Mouse (Mus musculus): ENCODE measurements around the gene Rab3gap2.
"Not testable (repeated sequence)": the region's sequence is repeated elsewhere in the genome, so short reads cannot be mapped to it uniquely, and the experiment has no call there.

The Rab3gap2 gene

DNA sequence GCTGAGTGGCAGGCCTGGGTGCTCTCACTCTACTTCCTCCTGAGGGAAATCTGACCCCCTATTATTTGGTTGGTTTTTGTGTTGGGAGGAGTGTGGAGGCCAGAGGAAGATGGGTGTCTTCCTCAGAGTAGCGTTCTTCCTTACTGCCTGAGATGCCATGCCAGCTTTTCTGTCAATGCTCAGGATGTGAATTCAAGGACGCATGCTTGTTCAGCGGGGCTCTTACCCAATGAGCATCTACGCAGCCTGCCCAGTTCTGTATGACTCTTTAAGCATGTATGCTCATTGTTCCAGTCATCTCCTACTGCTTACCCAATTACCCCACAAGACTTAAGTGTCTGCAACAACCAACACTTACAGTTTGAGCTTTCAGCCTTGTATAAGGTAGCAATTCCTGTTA is 76.7 kb downstream of the Rab3gap2 start:
- no peak for DNase-seq (ENCODE audit: low spot score)

DNA sequence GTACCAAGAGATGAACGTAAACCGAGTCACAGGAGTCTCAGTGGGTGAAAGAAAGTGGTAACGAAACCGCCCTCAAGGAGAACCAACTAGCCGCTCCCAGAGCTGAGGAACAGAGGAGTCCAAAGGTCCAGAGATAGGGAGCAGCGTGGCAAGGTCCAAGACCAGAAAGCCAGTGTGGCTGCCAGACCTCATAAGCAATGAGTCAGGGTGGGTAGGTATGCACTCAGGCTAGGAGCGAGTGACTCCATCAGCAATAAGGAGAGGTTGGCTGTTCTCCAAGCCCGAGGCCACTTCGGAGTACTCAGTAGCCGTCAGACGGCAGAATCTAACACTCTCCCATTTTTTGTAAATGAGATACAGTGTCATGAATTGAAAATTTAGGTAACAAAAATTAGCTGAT is 78.9 kb downstream of the Rab3gap2 start:
- peak; percentile 24 for DNase-seq (ENCODE audit: low spot score)

- no peak for DNase-seq (ENCODE audit: low spot score)
Measured at GRCm38 (mm10) chr1:185283247-185283646, 79.3 kb downstream of the Rab3gap2 start.

DNA sequence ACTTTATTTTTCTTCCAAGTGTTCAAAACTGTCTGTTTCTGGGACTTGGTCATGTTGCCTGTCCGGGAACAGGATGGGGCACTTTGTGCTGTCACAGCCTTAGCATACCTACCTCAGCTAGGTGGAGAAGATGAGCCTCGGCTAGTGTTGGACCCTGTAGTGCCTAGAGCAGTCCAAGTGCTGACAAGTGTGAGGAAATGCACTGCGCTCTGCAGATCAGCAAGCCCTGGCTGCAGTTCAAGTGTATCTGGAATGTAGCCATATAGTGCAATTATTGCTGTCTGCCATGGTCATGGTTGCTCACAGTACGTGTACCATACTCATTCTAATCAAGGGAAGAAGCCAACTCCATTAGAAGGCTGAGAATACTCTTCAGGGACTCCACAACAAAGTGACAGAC is 80.8 kb downstream of the Rab3gap2 start:
- DNase-seq (ENCODE audit: low spot score): peak; percentile 91

DNA sequence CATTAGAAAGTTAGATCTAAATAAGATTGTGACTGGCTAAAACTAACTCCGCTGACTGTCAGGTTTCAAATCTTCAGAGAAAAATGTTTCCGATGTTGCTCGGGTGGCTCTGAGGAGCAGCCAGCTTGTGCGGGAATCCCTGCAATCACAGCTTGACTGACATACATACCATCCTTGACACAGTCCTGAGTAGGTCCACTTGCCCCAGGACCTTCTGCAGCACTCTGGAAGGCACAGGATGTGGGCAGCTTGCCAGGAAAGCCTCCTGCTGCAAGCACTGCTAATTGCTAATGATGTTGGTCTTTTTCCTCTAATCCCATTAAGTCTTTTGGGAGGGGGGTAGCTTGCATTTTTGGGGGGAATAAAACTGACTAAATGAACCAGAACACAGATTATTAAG is 81.3 kb downstream of the Rab3gap2 start:
- peak; percentile 66 for DNase-seq (ENCODE audit: low spot score)

DNA sequence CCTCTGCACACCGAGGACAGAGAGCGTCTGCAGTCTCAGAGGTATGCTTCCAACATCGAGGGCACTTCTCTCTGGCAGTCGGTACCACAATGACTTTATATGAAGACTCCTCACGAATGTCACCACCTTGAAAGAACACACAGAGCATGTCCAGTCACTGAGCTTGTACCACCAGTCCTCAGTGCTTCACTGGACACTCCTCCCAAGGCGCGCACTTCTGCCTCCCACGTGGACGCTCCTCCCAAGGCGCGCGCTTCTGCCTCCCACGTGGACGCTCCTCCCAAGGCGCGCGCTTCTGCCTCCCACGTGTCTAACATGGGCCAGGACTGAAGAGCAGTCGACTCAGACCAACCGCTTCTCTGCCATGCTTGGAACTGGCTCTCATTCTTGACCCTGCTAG is 83.1 kb downstream of the Rab3gap2 start:
- peak; percentile 31 for DNase-seq (ENCODE audit: low spot score)

DNA sequence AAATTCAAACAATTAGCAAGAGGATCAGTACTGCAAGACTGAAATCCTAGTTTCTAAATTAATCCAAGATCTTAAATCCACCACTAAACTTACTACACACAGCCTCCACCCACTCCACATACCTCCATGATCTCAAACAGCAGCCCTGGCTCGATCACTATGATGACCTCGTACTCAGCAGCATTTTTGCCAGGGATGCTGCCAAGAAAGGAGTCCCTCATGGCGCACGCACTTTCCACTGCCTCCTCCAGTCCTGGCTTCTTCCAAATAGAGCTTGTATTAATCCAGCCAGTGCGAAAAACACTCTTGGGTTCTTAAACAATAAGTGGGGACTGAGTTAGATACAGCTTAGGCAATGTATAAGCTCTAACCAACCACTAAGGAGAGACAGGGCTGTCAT is 85.3 kb downstream of the Rab3gap2 start:
- DNase-seq (ENCODE audit: low spot score): peak; percentile 44

- no peak for DNase-seq (ENCODE audit: low spot score)
Measured at GRCm38 (mm10) chr1:185291336-185291735, 87.4 kb downstream of the Rab3gap2 start.

GRCm38 (mm10) chr1:185292646-185293360 is 88.9 kb downstream of the Rab3gap2 start:
- no peak for DNase-seq (ENCODE audit: low spot score)

- no peak for DNase-seq (ENCODE audit: low spot score)
Measured at GRCm38 (mm10) chr1:185296850-185297249, 92.9 kb downstream of the Rab3gap2 start.

DNA sequence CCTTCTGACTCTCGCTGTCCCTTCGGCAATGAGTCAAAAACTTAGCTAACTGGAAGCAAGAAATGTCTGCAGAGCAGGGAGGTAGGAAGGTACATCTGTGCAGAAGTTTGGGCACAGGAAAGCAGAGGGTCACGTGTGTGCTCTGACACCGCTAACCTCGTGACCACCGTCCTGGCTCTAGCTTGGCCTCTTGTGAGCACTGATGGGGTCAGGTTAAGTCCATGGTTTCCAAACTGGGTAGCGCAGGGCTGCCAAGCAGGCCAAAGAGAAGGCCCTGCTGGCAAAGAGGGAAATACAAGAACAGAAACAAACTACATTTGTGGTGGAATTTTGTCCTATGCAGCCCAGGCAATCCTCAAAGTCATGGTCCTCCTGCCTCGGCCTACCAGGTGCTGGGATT is 94.6 kb downstream of the Rab3gap2 start:
- peak; percentile 90 for DNase-seq (ENCODE audit: low spot score)

DNA sequence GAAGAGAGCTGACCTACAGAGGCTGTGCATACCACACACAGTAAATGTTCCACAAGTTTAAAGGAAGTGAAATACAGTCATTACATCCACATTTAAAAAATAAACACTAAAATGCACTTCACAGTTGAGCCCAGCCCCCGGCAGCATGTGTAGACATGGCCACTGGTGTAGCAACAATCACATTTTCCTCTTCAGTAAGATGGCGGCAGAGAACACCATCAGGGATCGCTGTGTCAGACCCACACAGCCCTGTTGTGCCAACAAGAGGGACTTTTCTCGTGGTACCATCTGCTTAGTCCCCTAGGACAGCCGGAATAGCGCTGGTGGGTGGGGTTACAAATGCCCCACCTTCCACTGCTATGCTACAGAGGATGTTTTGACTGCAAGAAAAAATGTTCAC is 98.9 kb downstream of the Rab3gap2 start:
- DNase-seq (ENCODE audit: low spot score): no peak

- DNase-seq (ENCODE audit: low spot score): no peak
Measured at GRCm38 (mm10) chr1:185306836-185307235, 102.9 kb downstream of the Rab3gap2 start.

GRCm38 (mm10) chr1:185307645-185308044 is 103.7 kb downstream of the Rab3gap2 start:
- DNase-seq (ENCODE audit: low spot score): no peak

- DNase-seq (ENCODE audit: low spot score): no peak
Measured at GRCm38 (mm10) chr1:185308334-185308733, 104.4 kb downstream of the Rab3gap2 start.

GRCm38 (mm10) chr1:185308908-185309307 is 105.0 kb downstream of the Rab3gap2 start:
- DNase-seq (ENCODE audit: low spot score): peak; percentile 92

DNA sequence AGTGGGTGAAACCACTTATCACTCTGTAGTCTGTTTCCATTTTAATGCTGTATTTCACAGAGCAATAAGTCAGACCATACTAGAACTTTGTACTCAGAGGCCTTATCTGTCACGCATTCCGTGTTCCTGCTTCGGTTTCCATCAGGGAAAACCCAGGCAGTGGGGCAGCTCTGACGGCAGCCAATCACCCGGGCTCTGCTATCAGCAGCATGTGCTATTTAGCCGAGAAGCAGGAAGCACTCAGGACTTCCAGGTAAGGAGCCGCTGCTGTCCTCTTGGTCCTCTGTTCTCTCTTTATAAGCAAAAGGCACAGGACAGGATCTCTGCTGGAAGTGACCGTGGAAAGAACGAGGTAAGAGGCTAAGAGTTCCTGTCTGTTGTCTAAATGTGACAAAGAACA is 108.0 kb downstream of the Rab3gap2 start:
- DNase-seq (ENCODE audit: low spot score): no peak

DNA sequence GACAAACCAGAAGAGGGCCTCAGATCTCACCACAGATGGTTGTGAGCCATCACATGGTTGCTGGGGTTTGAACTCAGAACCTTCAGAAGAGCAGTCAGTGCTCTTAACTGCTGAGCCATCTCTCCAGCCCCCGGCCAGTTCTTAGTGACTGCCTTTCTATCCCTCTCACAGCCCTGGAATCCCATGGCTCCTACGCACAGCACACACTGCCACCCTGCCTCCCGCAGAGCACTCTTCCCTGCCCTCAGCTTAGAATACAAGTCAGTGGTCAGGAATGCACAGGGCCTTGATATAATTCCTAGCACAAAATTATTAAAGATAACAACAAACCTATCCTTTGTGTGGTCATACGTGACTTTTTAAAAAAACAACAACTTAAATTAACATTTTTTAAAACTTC is 110.6 kb downstream of the Rab3gap2 start:
- DNase-seq (ENCODE audit: low spot score): no peak

GRCm38 (mm10) chr1:185315846-185316568 is 112.1 kb downstream of the Rab3gap2 start:
- no peak for DNase-seq (ENCODE audit: low spot score)

DNA sequence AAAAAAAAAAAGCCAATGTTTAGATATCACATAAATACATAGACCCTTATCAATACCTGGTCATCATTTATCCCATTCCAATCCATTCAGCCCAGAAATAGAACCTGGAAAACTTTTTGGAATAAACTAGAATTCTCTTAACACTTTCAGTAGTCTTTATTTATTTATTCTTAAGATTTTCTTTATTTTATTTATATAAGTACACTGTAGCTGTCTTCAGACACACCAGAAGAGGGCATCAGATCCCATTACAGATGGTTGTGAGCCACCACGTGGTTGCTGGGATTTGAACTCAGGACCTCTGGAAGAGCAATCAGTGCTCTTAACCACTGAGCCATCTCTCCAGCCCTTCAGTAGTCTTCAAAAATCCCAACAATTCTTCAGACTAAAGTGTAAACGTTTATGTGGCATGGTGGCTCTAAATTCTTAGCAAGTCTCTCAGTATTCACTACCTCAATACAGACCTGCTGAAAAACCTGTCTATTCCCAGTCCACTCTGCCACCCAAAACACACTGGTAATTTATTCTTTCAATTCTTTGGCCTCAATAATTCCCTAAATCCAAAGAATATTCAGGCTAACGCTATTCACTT is 123.9 kb downstream of the Rab3gap2 start:
- DNase-seq (ENCODE audit: low spot score): not testable (repeated sequence)

GRCm38 (mm10) chr1:185328721-185329610 is 125.0 kb downstream of the Rab3gap2 start, which contains the start of gene Iars2:
Iars2 (minus strand) TSS chr1:185329396.
- DNase-seq (ENCODE audit: low spot score): peak; percentile 84

DNA sequence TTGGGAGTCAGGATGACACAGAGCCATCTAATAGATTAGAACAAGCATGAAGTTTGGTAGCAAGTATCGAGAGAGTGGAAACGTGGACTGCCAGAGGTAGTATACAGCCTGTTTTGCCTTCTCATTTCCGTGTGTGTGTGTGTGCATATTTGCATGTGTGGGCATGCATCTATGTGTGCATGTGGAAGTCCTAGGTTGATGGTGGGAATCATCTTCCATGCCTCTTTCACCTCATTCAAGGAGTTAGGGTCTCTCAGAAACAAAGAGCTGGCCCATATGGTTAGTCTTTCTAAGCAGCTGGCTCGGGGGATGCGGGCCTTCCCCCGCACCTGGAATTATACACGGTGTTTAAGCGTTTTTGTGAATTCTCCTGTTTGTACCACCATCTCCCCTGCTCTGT is 125.9 kb downstream of the Rab3gap2 start:
- DNase-seq (ENCODE audit: low spot score): no peak
